Mouse (Mus musculus): ENCODE measurements around the gene Kif16b. TPM values are rescaled to one million over a fixed set of nuclear protein-coding genes. Genes with fewer than 3 reads are reported as not detected.

The Kif16b gene
- total and polyA plus RNA-seq, 3 experiments: 16.1 to 38.3 (median 32.3) TPM

DNA sequence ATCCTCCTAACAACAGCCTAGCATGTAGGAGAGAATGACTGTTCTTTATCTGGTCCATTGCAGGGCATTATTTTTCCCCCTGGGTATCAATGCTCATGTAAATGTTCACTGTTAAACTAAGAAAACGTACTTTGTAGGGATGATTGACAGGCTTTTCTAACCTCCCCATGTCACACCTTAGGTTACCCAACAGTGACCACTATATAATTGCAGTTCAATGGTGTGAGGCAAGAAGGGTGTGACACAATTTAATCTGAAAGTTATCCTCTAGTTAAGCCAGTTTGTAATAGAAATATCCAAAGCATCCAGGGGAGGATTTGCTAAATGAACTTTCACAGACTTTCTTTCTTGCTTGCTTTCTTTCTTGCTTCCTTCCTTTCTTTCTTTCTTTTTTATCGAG lies 181.2 kb downstream of the Kif16b start:
- Histone ChIP-seq H3K9ac (ENCODE audit: low read depth, low read length) (no peak overlapping the region), H3K27me3 (ENCODE audit: control insufficient read depth, insufficient read depth, low read length) (peaks cover 2% of the 10 kb centered on the region; the same call in 1 of the 2 replicates), H3K79me2 (replicated peaks; ENCODE audit: control insufficient read depth, insufficient read depth, low read length) (no peaks in the 10 kb centered on the region), H3K36me3 (ENCODE audit: control insufficient read depth, insufficient read depth, low read length) (no peaks in the 10 kb centered on the region), H3K4me3 (no peak overlapping the region), H3K27ac (no peak overlapping the region), H3K4me1 (ENCODE audit: control insufficient read depth, insufficient read depth, low read length) (no peaks in the 10 kb centered on the region)
- TF ChIP-seq EP300 (IDR thresholded peaks at IDR 0.05; ENCODE audit: insufficient read depth, low read depth, low read length): no peak
- TF ChIP-seq CTCF (IDR thresholded peaks at IDR 0.05): no peak
- no peak for TF ChIP-seq POLR2A (IDR thresholded peaks at IDR 0.05; ENCODE audit: insufficient read depth, low read depth, low read length)
- 87% methylated on average over 2 of the region's 2 CpGs for WGBS
- intact Hi-C loops (cut with DNase I): no loop called here
- DNase-seq: no peak

DNA sequence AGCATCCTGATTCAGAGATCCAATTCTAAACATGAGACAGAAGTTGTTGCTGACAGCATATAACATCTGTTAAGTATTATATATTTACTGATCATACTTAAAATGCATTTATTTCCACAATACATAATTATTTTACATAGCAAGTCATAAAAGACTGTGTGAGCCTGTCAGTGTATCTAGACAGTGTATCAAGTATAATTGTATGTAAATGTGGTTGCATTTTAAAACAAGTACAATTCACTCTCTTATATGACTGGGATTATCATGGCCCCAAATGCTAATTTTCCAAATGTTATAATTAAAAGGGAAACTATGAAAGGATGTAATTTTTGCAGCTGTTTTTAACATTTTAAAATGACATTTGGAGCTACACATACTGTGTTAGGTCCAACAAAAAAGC lies 182.3 kb downstream of the Kif16b start:
- TF ChIP-seq EP300 (IDR thresholded peaks at IDR 0.05; ENCODE audit: insufficient read depth, low read depth, low read length) (no peak), POLR2A (IDR thresholded peaks at IDR 0.05; ENCODE audit: insufficient read depth, low read depth, low read length) (no peak), CTCF (IDR thresholded peaks at IDR 0.05) (no peak)
- no peak overlapping the region for H3K4me3 ChIP-seq
- no peaks in the 10 kb centered on the region for H3K79me2 ChIP-seq (replicated peaks; ENCODE audit: control insufficient read depth, insufficient read depth, low read length)
- H3K36me3 ChIP-seq (ENCODE audit: control insufficient read depth, insufficient read depth, low read length): no peaks in the 10 kb centered on the region
- no peak overlapping the region for H3K27ac ChIP-seq
- no peaks in the 10 kb centered on the region for H3K4me1 ChIP-seq (ENCODE audit: control insufficient read depth, insufficient read depth, low read length)
- DNase-seq: no peak
- H3K9ac ChIP-seq (ENCODE audit: low read depth, low read length): no peak overlapping the region
- H3K27me3 ChIP-seq (ENCODE audit: control insufficient read depth, insufficient read depth, low read length): no peaks in the 10 kb centered on the region
- intact Hi-C loops (cut with DNase I): no loop called here

- intact Hi-C loops (cut with DNase I): no loop called here
- Histone ChIP-seq H3K79me2 (replicated peaks; ENCODE audit: control insufficient read depth, insufficient read depth, low read length) (no peaks in the 10 kb centered on the region), H3K9ac (ENCODE audit: low read depth, low read length) (no peak overlapping the region), H3K4me3 (no peak overlapping the region), H3K4me1 (ENCODE audit: control insufficient read depth, insufficient read depth, low read length) (no peaks in the 10 kb centered on the region), H3K27ac (no peak overlapping the region), H3K36me3 (ENCODE audit: control insufficient read depth, insufficient read depth, low read length) (no peaks in the 10 kb centered on the region), H3K27me3 (ENCODE audit: control insufficient read depth, insufficient read depth, low read length) (no peaks in the 10 kb centered on the region)
- 82% methylated on average over 4 of the region's 4 CpGs for WGBS
- TF ChIP-seq POLR2A (IDR thresholded peaks at IDR 0.05; ENCODE audit: insufficient read depth, low read depth, low read length) (no peak), CTCF (IDR thresholded peaks at IDR 0.05) (no peak)
- DNase-seq: no peak
Observed at GRCm38 (mm10) chr2:142717591-142717990, 183.7 kb downstream of the Kif16b start.

DNA sequence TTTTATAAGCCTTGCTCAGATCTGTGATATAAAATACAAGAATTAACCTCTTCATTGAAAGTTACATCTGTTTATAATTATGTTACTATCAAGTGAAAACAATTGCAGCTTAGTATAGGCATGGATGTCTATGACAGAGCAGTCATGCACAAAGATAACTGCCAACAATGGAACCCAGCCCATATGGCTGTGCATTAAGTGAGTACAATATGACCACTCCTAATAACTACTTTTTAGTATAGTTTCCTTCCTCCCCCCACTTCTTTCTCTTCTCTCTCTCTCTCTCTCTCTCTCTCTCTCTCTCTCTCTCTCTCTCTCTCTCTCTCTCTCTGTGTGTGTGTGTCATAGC lies 185.4 kb downstream of the Kif16b start:
- Histone ChIP-seq H3K27ac (no peak overlapping the region), H3K36me3 (ENCODE audit: control insufficient read depth, insufficient read depth, low read length) (no peaks in the 10 kb centered on the region), H3K9ac (ENCODE audit: low read depth, low read length) (no peak overlapping the region), H3K27me3 (ENCODE audit: control insufficient read depth, insufficient read depth, low read length) (no peaks in the 10 kb centered on the region), H3K79me2 (replicated peaks; ENCODE audit: control insufficient read depth, insufficient read depth, low read length) (no peaks in the 10 kb centered on the region), H3K4me1 (ENCODE audit: control insufficient read depth, insufficient read depth, low read length) (no peaks in the 10 kb centered on the region), H3K4me3 (no peak overlapping the region)
- no peak for DNase-seq
- TF ChIP-seq CTCF (IDR thresholded peaks at IDR 0.05) (no peak), EP300 (IDR thresholded peaks at IDR 0.05; ENCODE audit: insufficient read depth, low read depth, low read length) (no peak), POLR2A (IDR thresholded peaks at IDR 0.05; ENCODE audit: insufficient read depth, low read depth, low read length) (no peak)
- intact Hi-C loops (cut with DNase I): no loop called here

DNA sequence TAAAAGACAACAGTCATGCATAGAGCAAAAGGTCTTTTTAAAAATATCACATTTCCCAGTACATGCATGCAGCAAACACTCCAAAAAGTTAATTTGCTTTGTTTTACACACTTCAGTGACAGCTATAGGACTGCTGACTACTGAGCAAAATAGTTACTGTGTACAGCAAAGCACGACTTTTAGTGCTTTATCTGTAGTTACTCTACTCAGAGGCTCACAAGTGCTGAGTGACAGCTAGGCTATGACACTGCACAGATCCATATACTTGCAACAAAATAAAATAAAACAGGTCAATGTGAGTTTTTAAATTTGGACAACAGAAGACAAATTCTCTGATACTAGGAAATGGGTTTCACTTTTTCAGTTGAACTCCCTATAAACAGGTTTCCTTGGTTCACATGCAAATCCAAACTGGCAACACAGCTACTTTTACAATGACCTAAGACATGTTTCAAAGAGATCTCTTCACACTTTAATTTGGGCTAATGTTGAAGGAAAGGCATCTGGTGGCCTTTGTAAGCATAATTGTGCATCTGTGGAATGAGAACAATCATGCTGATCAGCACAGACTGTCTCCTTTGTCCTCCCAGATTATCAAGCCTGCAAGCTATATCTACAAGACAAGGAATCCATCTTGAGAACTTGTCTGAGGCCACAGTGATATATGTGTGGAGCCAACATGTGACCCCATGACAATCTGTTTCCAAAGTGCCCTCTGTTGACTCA lies 186.0 kb downstream of the Kif16b start:
- no peaks in the 10 kb centered on the region for H3K79me2 ChIP-seq (replicated peaks; ENCODE audit: control insufficient read depth, insufficient read depth, low read length)

GRCm38 (mm10) chr2:142712727-142713126 lies 188.6 kb downstream of the Kif16b start:
- H3K27me3 ChIP-seq (ENCODE audit: control insufficient read depth, insufficient read depth, low read length): no peaks in the 10 kb centered on the region
- no peaks in the 10 kb centered on the region for H3K4me1 ChIP-seq (ENCODE audit: control insufficient read depth, insufficient read depth, low read length)
- H3K27ac ChIP-seq: no peak overlapping the region
- WGBS: 85% methylated on average over 11 of the region's 11 CpGs
- intact Hi-C loops (cut with DNase I): no loop called here
- no peak overlapping the region for H3K4me3 ChIP-seq
- no peak overlapping the region for H3K9ac ChIP-seq (ENCODE audit: low read depth, low read length)
- H3K79me2 ChIP-seq (replicated peaks; ENCODE audit: control insufficient read depth, insufficient read depth, low read length): no peaks in the 10 kb centered on the region
- DNase-seq: no peak
- no peaks in the 10 kb centered on the region for H3K36me3 ChIP-seq (ENCODE audit: control insufficient read depth, insufficient read depth, low read length)
- TF ChIP-seq CTCF (IDR thresholded peaks at IDR 0.05): no peak
- TF ChIP-seq POLR2A (IDR thresholded peaks at IDR 0.05; ENCODE audit: insufficient read depth, low read depth, low read length): no peak

More for the DNA sequence above, 186.0 kb downstream of the Kif16b start:
- WGBS: 40% methylated on average over 1 of the region's 1 CpGs
- intact Hi-C loops (cut with DNase I): no loop called here
- no peaks in the 10 kb centered on the region for H3K27me3 ChIP-seq (ENCODE audit: control insufficient read depth, insufficient read depth, low read length)
- DNase-seq: no peak
- H3K9ac ChIP-seq (ENCODE audit: low read depth, low read length): no peak overlapping the region
- no peak overlapping the region for H3K27ac ChIP-seq
- no peaks in the 10 kb centered on the region for H3K36me3 ChIP-seq (ENCODE audit: control insufficient read depth, insufficient read depth, low read length)
- H3K4me3 ChIP-seq: no peak overlapping the region
- TF ChIP-seq CTCF (IDR thresholded peaks at IDR 0.05) (no peak), POLR2A (IDR thresholded peaks at IDR 0.05; ENCODE audit: insufficient read depth, low read depth, low read length) (no peak), EP300 (IDR thresholded peaks at IDR 0.05; ENCODE audit: insufficient read depth, low read depth, low read length) (no peak)
- no peaks in the 10 kb centered on the region for H3K4me1 ChIP-seq (ENCODE audit: control insufficient read depth, insufficient read depth, low read length)

All from heart, adult 2 months (tissue).